Mouse (Mus musculus) brown adipose tissue, adult 24 weeks (tissue): ENCODE results near the gene Utp6. TPM values are rescaled to one million over a fixed set of nuclear protein-coding genes. Genes with fewer than 3 reads are reported as not detected.

ENCODE experiments used
- polyA plus RNA-seq: library from polyadenylated mRNA; stranded (reverse); fragments of >200 nt; gene quantifications from 2 replicates; pipeline ENCODE4 v1.2.4, GENCODE M21; 2012; ENCODE audit not compliant: missing spikeins, insufficient read depth, insufficient read length

Utp6 gene
- polyA plus RNA-seq, 1 experiment = 27.0 TPM

Other genes with a start within 250 kb of the Utp6 start
- 15.0 and 20.6 TPM in 2 replicates for gene Suz12, start 30.7 kb upstream of the Utp6 start, polyA plus RNA-seq
- gene Crlf3, start 118.6 kb upstream of the Utp6 start, polyA plus RNA-seq = 10.1 and 10.6 TPM in 2 replicates
- 0.75 and 0.79 TPM in 2 replicates for gene Atad5, start 127.0 kb upstream of the Utp6 start, polyA plus RNA-seq
- gene Tefm, start 179.8 kb upstream of the Utp6 start, polyA plus RNA-seq = 35.2 and 39.9 TPM in 2 replicates
- gene Adap2, start 191.7 kb upstream of the Utp6 start, polyA plus RNA-seq = 2.9 and 5.8 TPM in 2 replicates
- gene Rnf135, start 221.5 kb upstream of the Utp6 start, polyA plus RNA-seq = 4.2 and 4.3 TPM in 2 replicates
- gene Rhot1, start 246.6 kb upstream of the Utp6 start, polyA plus RNA-seq = 40.7 and 54.8 TPM in 2 replicates